Mouse (Mus musculus): ENCODE data around the gene Ctnna2.

Ctnna2 gene

DNA sequence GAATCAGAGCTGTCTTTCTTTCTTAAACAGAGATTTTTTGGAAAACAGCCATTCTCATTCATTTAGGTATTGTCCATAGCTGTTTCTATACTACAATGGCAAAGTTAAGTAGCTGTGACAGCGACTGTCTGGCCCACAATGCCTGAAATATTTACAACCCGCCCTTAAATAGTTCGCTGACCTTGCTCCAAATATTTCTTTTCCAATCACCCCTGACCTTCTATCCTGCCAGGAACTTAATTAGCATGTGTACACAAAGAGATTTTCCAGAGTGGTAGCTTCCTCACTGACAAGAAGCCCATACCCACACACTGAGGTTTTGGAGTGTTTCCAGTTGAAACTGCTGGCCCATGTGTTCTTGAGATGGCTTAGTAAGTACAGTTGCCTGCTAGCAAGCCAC, 928.8 kb downstream of the Ctnna2 start:
- no peak for DNase-seq (ENCODE audit: low read depth, low spot score)
- H3K27me3 ChIP-seq (ENCODE audit: control insufficient read depth, insufficient read depth, low read length, poor library complexity, severe bottlenecking): no peaks in the 10 kb centered on the region
- H3K36me3 ChIP-seq (ENCODE audit: control insufficient read depth, insufficient read depth, low read length, poor library complexity, severe bottlenecking): no peaks in the 10 kb centered on the region

DNA sequence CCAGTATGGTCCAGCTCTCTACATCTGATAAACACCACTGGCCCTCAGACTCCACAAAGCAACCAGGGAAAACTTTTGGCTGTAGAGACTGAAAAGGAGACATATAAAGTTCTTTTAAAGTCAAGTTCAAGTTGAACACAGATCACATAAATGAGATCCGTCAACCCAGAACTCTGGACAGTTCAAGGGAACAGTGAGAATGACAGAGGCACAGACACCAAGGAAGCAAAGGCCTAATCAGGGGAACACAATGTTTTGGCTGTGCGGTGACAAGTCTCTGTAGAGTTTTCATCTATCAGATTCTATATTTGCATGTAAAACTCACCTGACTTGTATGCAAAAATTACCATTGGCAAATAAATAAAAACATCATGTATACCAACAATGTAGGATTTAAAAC, 929.3 kb downstream of the Ctnna2 start:
- H3K36me3 ChIP-seq (ENCODE audit: control insufficient read depth, insufficient read depth, low read length, poor library complexity, severe bottlenecking): no peaks in the 10 kb centered on the region
- no peaks in the 10 kb centered on the region for H3K27me3 ChIP-seq (ENCODE audit: control insufficient read depth, insufficient read depth, low read length, poor library complexity, severe bottlenecking)
- DNase-seq (ENCODE audit: low read depth, low spot score): no peak

DNA sequence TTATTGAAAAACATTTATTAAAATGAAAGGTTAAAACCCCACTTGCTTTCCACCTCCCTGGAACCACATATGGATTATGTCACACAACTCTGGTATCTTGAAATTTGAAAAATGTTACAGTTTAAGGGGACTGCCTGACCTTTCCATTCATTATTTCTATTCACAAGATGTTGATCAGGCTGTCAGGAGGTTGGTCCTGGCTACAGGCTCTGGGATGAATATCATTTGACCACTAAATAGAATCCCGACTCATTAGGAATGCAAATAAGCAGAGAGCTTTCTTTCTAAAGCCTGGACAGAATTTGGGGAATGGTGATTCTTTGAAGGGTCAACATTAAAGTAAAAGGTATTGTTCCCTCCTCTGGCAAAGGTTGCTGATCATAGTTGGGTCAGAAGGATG, 931.9 kb downstream of the Ctnna2 start:
- Histone ChIP-seq H3K27me3 (ENCODE audit: control insufficient read depth, insufficient read depth, low read length, poor library complexity, severe bottlenecking) (no peaks in the 10 kb centered on the region), H3K36me3 (ENCODE audit: control insufficient read depth, insufficient read depth, low read length, poor library complexity, severe bottlenecking) (no peaks in the 10 kb centered on the region)
- DNase-seq (ENCODE audit: low read depth, low spot score): no peak

DNA sequence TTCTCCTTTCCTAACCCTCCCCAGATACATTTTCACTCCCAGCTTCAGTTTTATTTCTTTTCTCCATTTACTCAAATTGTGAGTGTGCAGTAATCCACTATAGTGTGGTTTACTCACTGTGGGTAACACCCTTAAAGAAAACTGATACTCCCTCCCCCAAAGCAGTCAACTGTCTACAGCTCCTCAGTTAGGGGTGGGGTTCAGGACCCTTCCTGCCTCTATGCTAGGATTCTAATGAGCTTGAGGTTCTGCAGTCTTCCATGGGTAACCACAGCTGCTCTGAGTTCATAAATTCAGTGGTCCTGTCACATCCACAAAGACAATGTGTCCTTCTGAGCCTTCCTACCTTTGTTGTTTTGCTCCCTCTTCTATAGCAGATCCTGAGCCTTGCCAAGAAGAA, 954.4 kb downstream of the Ctnna2 start:
- Histone ChIP-seq H3K36me3 (ENCODE audit: control insufficient read depth, insufficient read depth, low read length, poor library complexity, severe bottlenecking) (no peaks in the 10 kb centered on the region), H3K27me3 (ENCODE audit: control insufficient read depth, insufficient read depth, low read length, poor library complexity, severe bottlenecking) (peaks cover 2% of the 10 kb centered on the region; the same call in 1 of the 2 replicates)
- no peak for DNase-seq (ENCODE audit: low read depth, low spot score)

DNA sequence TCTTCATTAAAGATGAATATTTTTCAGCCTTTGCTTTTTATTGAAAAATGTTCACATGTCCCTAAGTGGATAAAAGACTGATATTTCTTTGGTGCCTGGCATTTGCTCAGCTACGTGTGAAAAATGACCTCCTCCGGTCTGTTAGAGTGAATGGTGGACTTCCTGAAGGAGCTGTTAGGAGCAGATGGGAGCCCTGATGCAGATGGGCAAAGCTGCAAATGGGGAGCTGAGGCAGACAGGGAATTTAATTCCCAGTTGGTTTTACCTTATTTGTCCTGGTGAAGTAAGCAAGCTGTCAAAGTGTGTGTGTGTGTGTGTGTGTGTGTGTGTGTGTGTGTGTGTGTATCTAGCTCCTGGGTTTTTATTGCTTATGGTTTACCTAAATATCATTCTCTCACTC, 966.3 kb downstream of the Ctnna2 start:
- H3K36me3 ChIP-seq (ENCODE audit: control insufficient read depth, insufficient read depth, low read length, poor library complexity, severe bottlenecking): no peaks in the 10 kb centered on the region
- no peak for DNase-seq (ENCODE audit: low read depth, low spot score)
- H3K27me3 ChIP-seq (ENCODE audit: control insufficient read depth, insufficient read depth, low read length, poor library complexity, severe bottlenecking): no peaks in the 10 kb centered on the region

DNA sequence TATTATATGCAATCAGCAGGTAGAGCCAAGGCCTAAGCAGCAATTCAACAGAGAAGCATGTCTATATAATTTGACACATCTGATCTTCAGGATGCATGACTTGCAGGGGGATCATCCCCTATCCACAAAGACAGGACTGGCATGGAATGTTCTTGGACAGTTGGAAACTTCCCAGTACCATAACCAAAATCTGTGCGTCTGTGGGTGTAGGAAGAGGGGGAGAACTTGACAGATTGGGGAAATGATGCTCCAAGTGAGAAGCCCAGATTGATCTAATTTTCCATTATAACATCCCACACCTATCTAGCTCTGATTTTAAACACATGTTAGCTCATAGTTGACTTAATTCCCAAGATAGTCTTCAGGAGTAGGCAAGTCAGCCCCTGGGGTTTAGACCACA, 968.5 kb downstream of the Ctnna2 start:
- Histone ChIP-seq H3K36me3 (ENCODE audit: control insufficient read depth, insufficient read depth, low read length, poor library complexity, severe bottlenecking) (no peaks in the 10 kb centered on the region), H3K27me3 (ENCODE audit: control insufficient read depth, insufficient read depth, low read length, poor library complexity, severe bottlenecking) (no peaks in the 10 kb centered on the region)
- DNase-seq (ENCODE audit: low read depth, low spot score): no peak

DNA sequence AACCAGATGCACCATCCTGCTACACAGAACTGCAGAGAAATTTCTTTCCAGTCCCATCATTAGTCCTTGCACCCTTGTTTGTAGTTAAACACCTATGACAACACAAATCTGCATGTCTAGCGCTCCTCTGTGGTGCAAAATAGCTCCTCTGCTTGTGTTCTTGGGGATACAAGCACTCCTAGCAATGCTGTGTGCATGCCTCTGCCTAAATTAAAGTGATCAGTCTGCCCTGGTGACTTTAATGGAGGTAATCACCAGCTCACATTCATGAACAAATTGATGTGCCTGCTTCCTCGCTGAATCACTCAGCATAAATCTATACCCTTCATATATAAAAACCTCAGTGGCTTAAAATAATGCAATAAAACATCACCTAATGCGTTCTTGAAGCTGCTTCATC, 987.4 kb downstream of the Ctnna2 start:
- DNase-seq (ENCODE audit: low read depth, low spot score): no peak
- no peaks in the 10 kb centered on the region for H3K36me3 ChIP-seq (ENCODE audit: control insufficient read depth, insufficient read depth, low read length, poor library complexity, severe bottlenecking)
- H3K27me3 ChIP-seq (ENCODE audit: control insufficient read depth, insufficient read depth, low read length, poor library complexity, severe bottlenecking): no peaks in the 10 kb centered on the region

DNA sequence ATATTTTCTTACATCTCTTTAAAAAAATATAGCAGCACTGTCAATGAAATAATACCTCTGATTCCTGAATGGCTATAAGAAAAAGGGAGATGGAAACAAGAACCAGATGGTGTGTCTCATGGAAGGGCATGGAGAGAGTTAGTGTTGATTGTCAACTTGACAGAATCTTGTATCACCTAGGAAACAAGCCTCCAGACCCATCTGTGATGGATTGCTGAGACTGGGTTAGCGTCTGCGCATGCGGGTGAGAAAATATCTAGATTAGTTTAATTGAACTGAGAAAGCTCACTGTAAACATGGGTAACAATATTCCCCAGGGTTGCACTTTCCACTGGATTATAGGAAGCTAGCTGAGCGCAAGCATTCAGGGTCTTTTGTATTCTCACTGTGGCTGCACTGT, 994.7 kb downstream of the Ctnna2 start:
- H3K36me3 ChIP-seq (ENCODE audit: control insufficient read depth, insufficient read depth, low read length, poor library complexity, severe bottlenecking): no peaks in the 10 kb centered on the region
- H3K27me3 ChIP-seq (ENCODE audit: control insufficient read depth, insufficient read depth, low read length, poor library complexity, severe bottlenecking): no peaks in the 10 kb centered on the region
- no peak for DNase-seq (ENCODE audit: low read depth, low spot score)

DNA sequence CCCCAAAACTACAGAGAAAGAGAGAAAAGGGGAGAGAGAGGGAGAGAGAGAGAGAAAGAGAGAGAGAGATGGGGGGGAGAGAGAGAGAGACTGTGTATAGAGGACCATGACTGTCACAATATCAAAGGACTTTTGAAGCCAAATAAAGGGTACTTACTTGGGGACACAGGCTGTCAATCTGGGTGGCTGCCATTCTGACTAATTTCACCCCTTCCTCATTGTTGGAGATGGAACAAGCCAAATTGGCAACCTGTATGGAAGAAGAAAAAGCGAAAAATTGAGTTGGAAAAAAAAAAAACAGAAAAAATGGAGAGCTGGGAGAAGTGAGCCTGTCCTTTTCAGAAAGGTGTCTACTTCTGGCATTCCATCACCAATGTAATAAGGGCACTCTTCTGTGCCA, 997.8 kb downstream of the Ctnna2 start:
- DNase-seq (ENCODE audit: low read depth, low spot score): no peak
- H3K36me3 ChIP-seq (ENCODE audit: control insufficient read depth, insufficient read depth, low read length, poor library complexity, severe bottlenecking): no peaks in the 10 kb centered on the region

DNA sequence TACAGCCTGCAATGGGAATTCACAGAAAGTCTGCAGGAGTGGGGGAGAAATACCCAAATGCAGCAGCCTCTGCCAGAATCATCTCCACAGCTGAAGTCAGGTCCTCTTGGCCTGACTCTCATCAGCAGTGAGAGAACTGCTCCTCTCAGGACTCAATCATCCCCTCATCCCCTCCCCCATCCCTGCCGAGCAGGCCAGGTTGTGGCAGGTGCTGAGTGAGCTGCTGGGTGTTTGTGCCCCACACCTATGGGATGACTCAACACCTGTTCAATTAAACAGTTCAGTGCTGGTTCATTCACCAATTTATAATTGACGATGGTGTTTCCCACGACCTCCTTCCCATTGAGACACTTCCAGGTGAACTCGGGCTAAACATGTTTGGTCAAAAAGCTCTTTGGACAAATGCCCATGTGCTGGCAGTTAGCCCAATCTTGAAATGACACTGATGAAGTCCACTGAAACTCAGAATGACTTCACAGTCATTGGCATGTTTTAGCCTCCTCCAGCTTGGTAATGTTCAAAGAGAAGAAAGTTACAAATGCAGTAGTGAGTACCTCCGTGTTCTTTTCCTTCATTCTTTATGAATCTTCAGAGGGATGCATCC, 1000.1 kb downstream of the Ctnna2 start:
- no peak for DNase-seq (ENCODE audit: low read depth, low spot score)
- Histone ChIP-seq H3K36me3 (ENCODE audit: control insufficient read depth, insufficient read depth, low read length, poor library complexity, severe bottlenecking) (no peaks in the 10 kb centered on the region), H3K27me3 (ENCODE audit: control insufficient read depth, insufficient read depth, low read length, poor library complexity, severe bottlenecking) (no peaks in the 10 kb centered on the region)

More for the DNA sequence above, 997.8 kb downstream of the Ctnna2 start:
- H3K27me3 ChIP-seq (ENCODE audit: control insufficient read depth, insufficient read depth, low read length, poor library complexity, severe bottlenecking): no peaks in the 10 kb centered on the region

DNA sequence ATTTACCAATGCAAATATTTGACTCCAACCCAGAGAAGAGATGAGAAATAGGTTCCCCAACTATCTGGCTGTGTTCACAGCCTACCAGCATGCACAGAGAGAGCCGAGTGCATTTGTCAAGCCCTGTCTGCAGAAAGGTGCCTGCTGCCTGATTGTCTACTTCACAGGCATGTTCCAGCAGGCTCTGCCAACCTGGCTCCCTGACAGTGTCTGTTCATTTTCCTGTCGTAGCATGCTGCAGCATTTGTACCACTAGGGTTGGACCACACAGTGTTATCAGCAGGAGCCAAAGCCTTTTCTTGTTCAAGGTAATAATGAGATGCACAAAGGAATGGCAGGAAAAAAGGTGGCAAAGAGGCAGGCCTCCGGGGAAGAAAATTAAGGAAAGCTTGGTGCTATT, 1001.7 kb downstream of the Ctnna2 start:
- DNase-seq (ENCODE audit: low read depth, low spot score): no peak
- no peaks in the 10 kb centered on the region for H3K27me3 ChIP-seq (ENCODE audit: control insufficient read depth, insufficient read depth, low read length, poor library complexity, severe bottlenecking)
- no peaks in the 10 kb centered on the region for H3K36me3 ChIP-seq (ENCODE audit: control insufficient read depth, insufficient read depth, low read length, poor library complexity, severe bottlenecking)

DNA sequence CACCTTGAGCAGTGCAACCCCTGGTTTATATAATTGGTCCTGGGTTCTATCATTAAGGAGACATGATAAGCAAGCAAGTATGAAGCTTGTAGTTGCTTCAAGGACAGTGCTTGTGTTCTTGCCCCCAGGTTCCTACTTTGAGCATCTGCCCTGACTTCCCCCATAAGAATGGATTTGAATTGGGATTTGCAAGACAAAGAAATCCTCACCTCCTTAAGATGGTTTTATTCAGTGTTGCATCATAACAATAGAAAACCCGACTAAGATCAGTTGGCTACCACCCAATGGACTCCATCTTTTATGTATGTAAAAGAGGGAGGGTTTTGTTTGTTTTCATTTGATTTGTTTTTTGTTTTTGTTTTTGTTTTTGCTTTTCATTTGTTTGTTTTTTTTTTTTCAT, 1005.2 kb downstream of the Ctnna2 start:
- no peaks in the 10 kb centered on the region for H3K27me3 ChIP-seq (ENCODE audit: control insufficient read depth, insufficient read depth, low read length, poor library complexity, severe bottlenecking)
- DNase-seq (ENCODE audit: low read depth, low spot score): no peak
- no peaks in the 10 kb centered on the region for H3K36me3 ChIP-seq (ENCODE audit: control insufficient read depth, insufficient read depth, low read length, poor library complexity, severe bottlenecking)

DNA sequence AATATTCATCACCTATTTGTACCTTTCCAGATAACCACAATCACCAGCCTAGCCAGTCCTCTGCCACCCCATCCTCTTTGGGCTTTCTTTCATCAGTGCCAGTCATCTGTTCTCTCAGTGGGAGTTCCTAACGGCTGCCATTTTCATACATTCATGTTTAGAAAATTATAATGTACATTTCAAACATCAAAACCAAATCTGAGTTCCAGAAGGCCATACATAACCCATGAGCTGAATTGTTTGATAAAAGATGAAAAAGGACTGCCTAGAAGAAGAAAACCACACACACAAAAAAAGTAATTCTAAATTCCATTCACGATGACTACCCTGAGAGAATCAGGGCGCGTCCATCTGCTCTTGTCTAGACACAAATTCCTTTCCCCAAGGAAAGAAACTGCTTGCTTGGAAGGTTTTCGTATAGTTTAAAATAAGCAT, 1014.5 kb downstream of the Ctnna2 start:
- Histone ChIP-seq H3K27me3 (ENCODE audit: control insufficient read depth, insufficient read depth, low read length, poor library complexity, severe bottlenecking) (no peaks in the 10 kb centered on the region), H3K36me3 (ENCODE audit: control insufficient read depth, insufficient read depth, low read length, poor library complexity, severe bottlenecking) (no peaks in the 10 kb centered on the region)
- DNase-seq (ENCODE audit: low read depth, low spot score): no peak

DNA sequence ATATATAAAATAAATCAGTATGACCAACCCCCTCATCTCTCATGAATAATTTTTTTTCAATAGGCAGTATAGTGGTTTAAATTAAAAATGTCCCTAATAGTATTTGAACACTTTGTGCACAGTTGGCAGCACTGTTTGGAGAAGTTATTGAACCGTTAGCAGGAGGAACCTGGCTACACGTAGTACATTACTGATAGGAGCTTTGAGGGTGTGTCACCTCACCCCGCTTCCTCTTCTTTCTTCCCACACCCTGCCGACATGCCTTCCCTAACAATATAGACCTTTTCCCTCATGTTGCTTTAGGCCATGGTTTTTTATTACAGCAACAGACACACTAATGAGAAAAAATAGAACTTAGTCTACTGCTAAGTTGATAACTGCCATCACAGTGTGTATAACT, 1071.4 kb downstream of the Ctnna2 start:
- no peaks in the 10 kb centered on the region for H3K36me3 ChIP-seq (ENCODE audit: control insufficient read depth, insufficient read depth, low read length, poor library complexity, severe bottlenecking)
- DNase-seq (ENCODE audit: low read depth, low spot score): no peak
- no peaks in the 10 kb centered on the region for H3K27me3 ChIP-seq (ENCODE audit: control insufficient read depth, insufficient read depth, low read length, poor library complexity, severe bottlenecking)

DNA sequence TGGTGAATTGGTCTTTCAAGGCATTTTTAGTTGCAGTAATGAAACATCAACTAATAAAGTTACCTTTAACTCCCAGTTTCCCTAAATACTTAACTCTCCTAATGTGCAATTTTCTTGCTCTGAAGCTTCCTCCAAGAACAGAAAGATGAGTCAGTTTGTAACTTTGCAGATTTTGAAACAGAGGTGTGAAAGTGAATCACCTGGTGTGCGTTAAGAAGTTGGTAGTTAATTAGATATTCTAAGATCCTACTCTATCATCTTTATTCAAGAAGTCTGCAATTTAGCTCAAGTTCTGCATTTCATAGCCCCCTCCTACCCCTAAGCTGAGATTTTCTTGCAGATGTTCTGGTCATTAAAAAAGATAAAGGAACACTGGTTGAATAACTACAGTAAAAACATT, 1082.3 kb downstream of the Ctnna2 start:
- Histone ChIP-seq H3K27me3 (ENCODE audit: control insufficient read depth, insufficient read depth, low read length, poor library complexity, severe bottlenecking) (no peaks in the 10 kb centered on the region), H3K36me3 (ENCODE audit: control insufficient read depth, insufficient read depth, low read length, poor library complexity, severe bottlenecking) (no peaks in the 10 kb centered on the region)
- DNase-seq (ENCODE audit: low read depth, low spot score): no peak

Data from splenic B cell, adult 2 months (primary cell).